Mouse (Mus musculus) mesoderm, embryonic 11.5 days (tissue): ENCODE data around the gene Thbs3.

ENCODE experiments used
- DNase-seq: peaks from one replicate; pipeline ENCODE4 v3.0.0-alpha.2; 2012; ENCODE audit warnings: low read depth, low spot score

Thbs3 gene

GRCm38 (mm10) chr3:89226900-89227299, 11.9 kb downstream of the Thbs3 start, which contains the start of gene Mtx1:
Mtx1 (minus strand) TSS chr3:89227088.
- no peak for DNase-seq

- peak; percentile 96 for DNase-seq
Observed at GRCm38 (mm10) chr3:89227307-89228179, 12.6 kb downstream of the Thbs3 start.

GRCm38 (mm10) chr3:89228180-89228549, 13.2 kb downstream of the Thbs3 start:
- peak; percentile 84 for DNase-seq

DNA sequence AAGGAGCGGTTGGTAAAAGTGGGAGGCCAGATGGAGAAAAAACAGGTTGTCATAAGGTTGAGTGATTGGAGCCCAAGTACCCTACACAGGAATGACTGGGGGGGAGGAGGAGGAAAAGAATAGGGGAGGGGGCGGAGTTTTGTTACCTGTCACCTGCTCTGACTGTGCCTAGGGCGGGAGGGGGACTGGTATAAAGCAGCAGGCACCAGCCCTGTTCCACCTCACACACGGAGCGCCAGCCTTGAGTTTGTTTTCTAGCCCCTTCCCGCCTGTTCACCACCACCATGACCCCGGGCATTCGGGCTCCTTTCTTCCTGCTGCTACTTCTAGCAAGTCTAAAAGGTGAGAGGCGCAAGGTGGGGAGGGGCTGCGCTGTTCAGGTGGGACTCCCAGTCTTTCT, 13.9 kb downstream of the Thbs3 start, which contains the start of gene Muc1:
Gene Muc1 (plus strand): TSS at position 222 of the 400 bp plus-strand sequence.
- DNase-seq: no peak

GRCm38 (mm10) chr3:89229276-89229675, 14.3 kb downstream of the Thbs3 start:
- DNase-seq: no peak

- no peak for DNase-seq
Observed at GRCm38 (mm10) chr3:89230561-89230960, 15.6 kb downstream of the Thbs3 start.

DNA sequence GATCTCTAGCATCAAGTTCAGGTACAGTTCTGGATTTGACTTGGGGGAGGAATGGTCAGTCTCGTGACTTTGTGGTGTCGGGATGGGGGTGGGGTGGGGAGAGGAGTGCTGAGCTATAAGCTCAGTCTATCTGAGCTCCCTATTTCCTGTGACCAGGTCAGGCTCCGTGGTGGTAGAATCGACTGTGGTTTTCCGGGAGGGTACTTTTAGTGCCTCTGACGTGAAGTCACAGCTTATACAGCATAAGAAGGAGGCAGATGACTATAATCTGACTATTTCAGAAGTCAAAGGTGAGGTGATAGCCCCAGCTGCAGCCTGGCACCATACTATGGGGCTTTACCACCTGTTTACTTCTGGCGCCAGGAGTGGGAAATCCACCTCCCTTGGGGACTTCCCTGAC, 16.4 kb downstream of the Thbs3 start:
- no peak for DNase-seq

- DNase-seq: no peak
Observed at GRCm38 (mm10) chr3:89231772-89232275, 16.8 kb downstream of the Thbs3 start.

DNA sequence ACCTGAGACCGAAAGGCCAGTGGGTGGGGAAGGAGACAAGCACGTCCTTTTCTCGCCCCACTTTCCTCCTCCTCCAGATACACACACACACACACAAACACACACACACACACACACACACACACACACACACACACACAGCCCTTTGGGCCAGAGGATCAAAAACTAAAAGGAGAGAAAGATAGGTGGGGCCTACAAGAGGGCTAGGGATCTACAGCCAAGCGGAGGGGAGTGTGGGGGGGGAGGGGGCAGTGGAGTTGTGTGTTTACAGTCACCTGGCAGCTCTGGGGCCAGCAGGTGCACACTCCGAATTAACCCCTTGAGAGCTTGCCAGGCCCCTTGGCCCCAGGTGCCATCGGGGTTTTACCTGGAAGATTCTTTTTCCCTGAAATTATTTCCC, 17.6 kb downstream of the Thbs3 start:
- no peak for DNase-seq

- no peak for DNase-seq
Observed at GRCm38 (mm10) chr3:89233562-89234110, 18.7 kb downstream of the Thbs3 start.

DNA sequence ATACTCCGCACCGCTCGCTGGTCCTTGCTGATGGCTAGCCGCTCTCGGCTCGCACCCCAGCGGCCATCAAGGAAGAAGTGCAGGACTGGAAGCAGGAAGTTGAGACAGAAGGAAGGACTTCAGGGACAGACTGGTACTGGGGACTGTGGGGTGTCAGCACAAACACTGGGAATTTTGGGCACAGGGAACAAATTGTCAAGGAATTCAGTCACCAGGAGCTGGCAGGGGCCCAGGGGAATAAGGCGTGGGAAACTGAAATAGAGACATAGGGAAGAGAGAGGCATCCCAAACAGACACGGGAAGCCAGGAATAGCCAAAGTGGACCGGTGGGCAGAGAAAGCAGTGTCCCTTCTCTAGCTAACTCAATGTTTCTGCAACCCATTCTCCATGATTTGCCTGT, 21.5 kb downstream of the Thbs3 start:
- no peak for DNase-seq

DNA sequence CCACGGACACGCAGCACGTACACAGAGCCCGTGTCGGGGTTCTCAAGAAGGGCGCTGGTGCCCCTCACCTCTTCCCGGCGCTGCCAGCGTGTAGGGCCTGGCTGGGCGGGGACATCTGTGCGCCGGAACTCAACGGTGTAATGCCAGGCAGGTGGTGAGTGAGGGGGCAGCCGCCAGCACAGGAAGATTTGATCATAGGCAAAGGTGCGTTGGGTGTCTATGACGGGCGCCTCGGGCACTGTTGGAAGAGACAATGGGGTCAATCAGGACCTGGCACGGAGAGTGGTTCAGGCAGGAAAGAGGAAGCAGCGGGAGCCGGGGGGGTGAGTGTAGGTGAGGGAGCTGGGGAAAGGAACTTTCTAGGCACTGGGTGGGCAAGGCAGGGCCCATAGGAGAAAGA, 22.7 kb downstream of the Thbs3 start:
- no peak for DNase-seq

DNA sequence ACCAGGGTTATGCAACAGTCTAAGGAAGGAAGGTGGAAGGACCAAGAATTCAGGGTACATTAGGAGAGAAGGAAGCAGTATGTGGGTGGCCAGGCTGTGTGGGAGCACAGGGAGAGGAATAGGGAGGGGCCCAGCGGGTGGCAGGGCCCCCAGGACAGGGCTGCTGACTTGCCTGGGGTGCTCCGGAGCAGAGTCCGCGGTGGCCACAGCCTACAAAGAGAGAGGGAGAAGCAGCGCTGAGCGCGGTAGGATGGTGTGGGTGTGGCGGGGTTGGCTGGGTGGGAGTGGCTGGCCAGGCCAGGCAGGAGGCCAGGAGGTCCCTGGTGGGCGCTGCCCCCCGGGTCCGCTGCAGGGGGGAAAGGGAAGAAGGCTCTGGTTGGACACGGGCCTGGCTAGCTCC, 23.5 kb downstream of the Thbs3 start:
- no peak for DNase-seq

DNA sequence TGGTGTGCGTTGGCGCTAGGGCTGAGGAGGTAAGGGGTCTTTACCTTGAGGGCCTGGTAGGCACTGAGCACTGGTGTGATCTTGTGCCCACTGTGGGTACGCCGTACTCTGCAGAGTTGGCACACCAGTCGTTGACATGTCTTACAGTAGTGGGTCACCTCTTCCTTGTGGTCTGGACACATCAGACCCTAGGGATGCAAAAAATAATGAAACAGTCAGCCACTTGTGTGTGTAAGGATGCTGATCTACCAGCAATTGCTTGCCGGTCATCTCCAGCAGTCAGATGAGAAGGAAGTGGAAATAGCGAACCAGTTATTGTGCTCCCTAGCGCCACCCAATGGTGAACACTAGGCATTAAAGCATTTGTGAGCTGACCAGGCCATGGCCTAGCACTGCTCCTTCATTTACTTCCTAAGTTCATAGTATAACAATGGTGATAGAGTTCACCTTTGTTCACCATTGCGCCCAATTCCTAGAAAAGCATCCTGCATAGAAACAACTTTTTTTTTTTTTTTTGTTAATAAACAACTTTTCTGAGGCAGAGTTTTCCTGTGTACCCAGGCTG, 27.4 kb downstream of the Thbs3 start:
- DNase-seq: peak; percentile 70

- peak; percentile 69 for DNase-seq
Observed at GRCm38 (mm10) chr3:89243609-89244008, 28.6 kb downstream of the Thbs3 start.

DNA sequence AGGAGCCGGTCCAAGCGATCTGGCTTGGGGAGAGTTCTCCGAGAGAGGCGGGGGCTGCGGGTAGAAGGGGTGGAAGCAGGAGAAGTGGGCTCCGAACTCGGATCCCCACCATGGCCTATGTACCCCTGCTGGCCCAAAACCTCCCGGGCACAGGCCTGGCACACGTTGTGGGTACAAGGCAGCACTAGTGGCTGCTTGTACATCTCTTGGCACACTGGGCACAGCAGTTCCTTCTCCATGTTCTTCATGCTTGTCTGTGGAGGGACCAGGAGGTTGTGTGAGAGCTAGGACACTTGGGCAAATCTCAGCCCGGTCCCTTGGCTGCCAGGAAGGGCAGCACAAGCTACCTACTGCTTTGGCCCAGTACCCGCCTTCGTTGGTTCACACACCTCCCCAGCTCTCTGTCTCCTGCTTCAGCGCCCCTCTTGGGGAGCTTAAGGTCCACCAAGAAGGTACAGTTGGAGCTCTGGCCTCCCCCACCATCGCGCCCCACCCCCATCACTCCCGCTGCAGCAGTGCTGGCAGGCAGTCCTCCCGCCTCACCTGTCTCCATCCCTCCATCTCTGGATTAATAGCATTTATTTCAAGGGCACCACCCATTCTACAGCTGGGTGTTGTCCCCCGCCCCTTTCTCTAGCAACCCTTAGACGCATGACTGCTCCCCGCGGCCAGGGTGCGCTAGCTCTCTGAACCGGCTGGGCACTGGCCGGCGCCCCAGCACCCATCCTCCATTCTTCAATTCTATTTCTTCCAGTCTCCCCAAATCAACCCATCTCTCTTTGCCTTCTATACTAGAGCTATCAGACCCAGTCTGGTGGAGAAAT, 29.4 kb downstream of the Thbs3 start:
- no peak for DNase-seq

- DNase-seq: no peak
Observed at GRCm38 (mm10) chr3:89244982-89245687, 30.2 kb downstream of the Thbs3 start.

GRCm38 (mm10) chr3:89245688-89246171, 30.8 kb downstream of the Thbs3 start, which contains the start of gene Krtcap2:
Krtcap2 (plus strand) TSS chr3:89245966.
- DNase-seq: no peak

DNA sequence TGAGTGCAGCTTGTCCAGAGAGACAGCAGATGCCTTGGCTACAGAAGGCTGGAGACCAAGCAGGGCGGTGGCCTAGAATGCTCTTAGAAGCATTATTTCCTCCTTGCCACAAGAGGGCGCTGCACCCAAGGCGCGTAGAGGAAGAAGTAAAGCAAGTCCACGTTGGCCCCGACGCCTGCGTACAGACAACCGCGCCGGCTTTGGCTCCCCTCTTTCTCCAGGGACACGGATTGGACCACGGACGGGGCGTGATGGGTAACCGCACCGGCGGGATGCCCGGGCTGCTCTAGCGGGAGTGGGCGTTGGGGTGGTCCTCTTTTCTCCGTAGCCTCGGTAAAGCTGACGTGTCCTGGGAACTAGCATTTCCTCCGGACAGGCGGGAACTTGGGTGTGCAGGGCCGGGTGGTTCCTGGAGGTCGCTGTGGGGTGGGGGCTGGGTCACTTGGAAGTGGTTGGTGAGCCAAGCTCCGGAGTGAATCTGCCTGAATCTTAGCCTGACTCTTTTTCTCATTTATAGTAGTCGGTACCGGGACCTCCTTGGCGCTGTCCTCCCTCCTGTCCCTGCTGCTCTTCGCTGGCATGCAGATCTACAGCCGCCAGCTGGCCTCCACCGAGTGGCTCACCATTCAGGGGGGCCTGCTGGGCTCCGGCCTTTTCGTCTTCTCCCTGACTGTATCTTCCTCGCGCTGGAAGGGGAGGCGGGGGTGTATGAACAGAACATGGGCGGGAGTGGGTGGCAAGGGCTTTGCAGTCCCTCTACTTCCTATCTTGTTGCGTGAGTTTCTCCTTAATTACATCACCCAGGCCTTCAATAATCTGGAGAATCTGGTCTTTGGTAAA, 31.5 kb downstream of the Thbs3 start, which contains the start of gene Trim46:
Gene Trim46 (minus strand): TSS at position 49 of the 840 bp plus-strand sequence.
- DNase-seq: peak; percentile 94

DNA sequence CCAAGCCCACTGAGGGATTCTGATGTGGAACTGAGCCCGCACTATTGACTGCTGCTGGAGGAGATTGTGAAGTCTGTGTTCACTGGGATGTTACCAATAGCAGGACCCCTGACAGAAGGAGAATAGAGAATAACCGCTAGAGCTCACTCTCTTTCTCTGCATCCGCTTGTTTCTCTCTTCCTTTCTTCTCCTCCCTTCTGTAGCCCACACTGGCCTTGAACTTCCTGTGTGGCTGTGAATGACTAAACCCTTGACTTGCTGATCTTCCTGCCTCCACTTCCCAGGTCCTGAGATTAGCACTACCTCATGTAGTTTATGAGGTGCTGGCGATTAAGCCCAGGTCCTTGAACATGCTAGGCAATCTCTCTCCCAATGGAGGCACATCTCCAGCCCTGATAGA, 32.5 kb downstream of the Thbs3 start:
- DNase-seq: no peak
